In the genomic region with DNA sequence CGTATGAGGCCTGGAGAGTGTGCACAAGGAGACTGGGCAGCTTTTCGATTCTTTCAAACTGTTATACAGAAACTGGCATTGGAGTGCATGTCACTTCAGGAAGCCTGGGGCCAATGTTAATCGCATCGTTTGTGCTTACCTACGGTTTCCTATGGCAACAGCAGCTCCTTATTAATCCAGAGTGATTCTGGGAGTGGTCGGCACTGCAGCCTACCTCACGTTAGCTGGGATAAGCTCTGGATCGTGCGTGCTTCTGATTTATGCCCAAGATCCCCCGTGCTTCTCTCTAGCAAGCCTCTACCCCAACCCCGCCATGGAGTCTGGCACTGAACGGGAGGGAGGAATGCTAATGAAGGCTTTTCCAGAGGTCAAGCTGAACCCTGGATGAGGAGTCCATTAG, we compare ENCODE assay signal across 18 mouse cellular contexts.
A peak's percentile ranks its signal among the peaks of the same experiment; 100 is the strongest.
DNase-seq lines count a peak whose midpoint lies in the region; ATAC-seq and TF ChIP-seq lines count a peak whose summit lies in the region.
"Had no signal": no experiment of that assay in that cellular context is flagged by ENCODE, and none has a peak within 500 bp of the region (broad histone marks: within the 10 kb centered on the region; RNA-seq: fewer than 3 reads in every experiment).

No protein-coding gene starts in this region.

- H3K27me3 ChIP-seq in lung, postnatal 0 days (replicated peaks; ENCODE audit: insufficient read depth, low read length) = no peaks in the 10 kb centered on the region
- no peaks in the 10 kb centered on the region for H3K27me3 ChIP-seq in midbrain, embryonic 14.5 days (ENCODE audit: control insufficient read depth, insufficient read depth, low read length)
- H3K27me3 ChIP-seq: CH12.LX; limb, embryonic 12.5 days; liver, embryonic 15.5 days; megakaryocyte, embryonic 14.5 days had no signal

- TF ChIP-seq EP300 in lung, postnatal 0 days (IDR thresholded peaks at IDR 0.05) = no peak

- no peaks in the 10 kb centered on the region for H3K36me3 ChIP-seq in lung, postnatal 0 days (ENCODE audit: insufficient read depth, low read length)
- H3K36me3 ChIP-seq in midbrain, embryonic 14.5 days (ENCODE audit: control insufficient read depth, insufficient read depth, low read length) = no peaks in the 10 kb centered on the region
- H3K36me3 ChIP-seq: limb, embryonic 12.5 days; liver, embryonic 15.5 days had no signal

- DNase-seq in embryo, embryonic 10.5 days (ENCODE audit: low spot score) = peak; percentile 16
- DNase-seq in embryo, embryonic 9.5 days (ENCODE audit: extremely low spot score) = no peak
- DNase-seq in lung, postnatal 0 days (ENCODE audit: low spot score) = peak; percentile 41
- no peak for DNase-seq in lung, postnatal 25 days (ENCODE audit: low spot score)
- peak; percentile 65 for DNase-seq in midbrain, embryonic 14.5 days
- no peak for DNase-seq in kidney, adult 8-10 months
- no peak for DNase-seq in right cerebral cortex, postnatal 14 days
- no peak for DNase-seq in left cerebral cortex, adult 11 months (ENCODE audit: low spot score)
- DNase-seq: cerebellum, adult 18-20 months; heart, adult 2 months; heart, postnatal 14 days; kidney, postnatal 25 days; layer of hippocampus, postnatal 36 days had no signal

- peaks cover 10% of the 10 kb centered on the region for H3K4me1 ChIP-seq in lung, postnatal 0 days (ENCODE audit: insufficient read depth, low read depth, low read length)
- peaks cover 32% of the 10 kb centered on the region for H3K4me1 ChIP-seq in midbrain, embryonic 14.5 days (ENCODE audit: control insufficient read depth, insufficient read depth, low read length)

- no peak overlapping the region for H3K9ac ChIP-seq in lung, postnatal 0 days (replicated peaks; ENCODE audit: low read depth)
- H3K9ac ChIP-seq in midbrain, embryonic 14.5 days (replicated peaks; ENCODE audit: low read length) = no peak overlapping the region
- H3K9ac ChIP-seq: limb, embryonic 12.5 days; liver, embryonic 15.5 days had no signal

- H3K4me3 ChIP-seq in lung, postnatal 0 days (ENCODE audit: low read depth, low read length) = no peak overlapping the region
- no peak overlapping the region for H3K4me3 ChIP-seq in midbrain, embryonic 14.5 days (replicated peaks; ENCODE audit: low read depth, low read length)
- H3K4me3 ChIP-seq: heart, adult 2 months; limb, embryonic 12.5 days; liver, embryonic 15.5 days; megakaryocyte, embryonic 14.5 days had no signal

- no peaks in the 10 kb centered on the region for H3K9me3 ChIP-seq in lung, postnatal 0 days (ENCODE audit: low read length)
- H3K9me3 ChIP-seq in midbrain, embryonic 14.5 days (ENCODE audit: control insufficient read depth, low read length) = no peaks in the 10 kb centered on the region
- H3K9me3 ChIP-seq: limb, embryonic 12.5 days; liver, embryonic 15.5 days; megakaryocyte, embryonic 14.5 days had no signal

- 67% methylated on average over 12 of the region's 12 CpGs for WGBS in lung, postnatal 0 days
- WGBS in midbrain, embryonic 14.5 days = 17% methylated on average over 12 of the region's 12 CpGs

- H3K27ac ChIP-seq in lung, postnatal 0 days (ENCODE audit: low read length) = no peak overlapping the region
- H3K27ac ChIP-seq in midbrain, embryonic 14.5 days (replicated peaks; ENCODE audit: low read depth, low read length) = peak overlapping the region; percentile 14; the same call in 1 of the 2 replicates
- H3K27ac ChIP-seq: heart, adult 2 months; limb, embryonic 12.5 days; liver, embryonic 15.5 days had no signal

- no peak for TF ChIP-seq CTCF in lung, postnatal 0 days (IDR thresholded peaks at IDR 0.05)

- H3K4me2 ChIP-seq in lung, postnatal 0 days (replicated peaks; ENCODE audit: low read depth, low read length) = no peak overlapping the region
- peak overlapping the region; percentile 29 for H3K4me2 ChIP-seq in midbrain, embryonic 14.5 days (ENCODE audit: low read length)
- H3K4me2 ChIP-seq: limb, embryonic 12.5 days; liver, embryonic 15.5 days had no signal

- ATAC-seq in lung, postnatal 0 days = peak; percentile 15; the same call in 1 of the 2 replicates
- ATAC-seq in midbrain, embryonic 14.5 days (ENCODE audit: low FRiP score, low TSS enrichment) = peak; percentile 37; the same call in 1 of the 2 replicates
- ATAC-seq: intestine, postnatal 0 days had no signal

Comparison
In these comparisons a context has a peak if more than half of its experiments do, and no peak if none do; other contexts are left out.
1. DNase-seq: peak in embryo, embryonic 10.5 days (single experiment), lung, postnatal 0 days (single experiment) and midbrain, embryonic 14.5 days (single experiment); none in embryo, embryonic 9.5 days (single experiment), lung, postnatal 25 days (single experiment), kidney, adult 8-10 months (0 of 2), right cerebral cortex, postnatal 14 days (single experiment) and left cerebral cortex, adult 11 months (single experiment).